Mouse (Mus musculus) c-Kit-positive CD71-positive TER-119-positive erythroid progenitor cells, embryonic 14.5 days (primary cell): ENCODE measurements around the gene Gmds.
A peak's percentile ranks its signal among the peaks of the same experiment; 100 is the strongest.

Experiments
- DNase-seq: peaks from one replicate; pipeline ENCODE4 v3.0.0-alpha.2; 2013; ENCODE audit warnings: low spot score

Gmds gene

DNA sequence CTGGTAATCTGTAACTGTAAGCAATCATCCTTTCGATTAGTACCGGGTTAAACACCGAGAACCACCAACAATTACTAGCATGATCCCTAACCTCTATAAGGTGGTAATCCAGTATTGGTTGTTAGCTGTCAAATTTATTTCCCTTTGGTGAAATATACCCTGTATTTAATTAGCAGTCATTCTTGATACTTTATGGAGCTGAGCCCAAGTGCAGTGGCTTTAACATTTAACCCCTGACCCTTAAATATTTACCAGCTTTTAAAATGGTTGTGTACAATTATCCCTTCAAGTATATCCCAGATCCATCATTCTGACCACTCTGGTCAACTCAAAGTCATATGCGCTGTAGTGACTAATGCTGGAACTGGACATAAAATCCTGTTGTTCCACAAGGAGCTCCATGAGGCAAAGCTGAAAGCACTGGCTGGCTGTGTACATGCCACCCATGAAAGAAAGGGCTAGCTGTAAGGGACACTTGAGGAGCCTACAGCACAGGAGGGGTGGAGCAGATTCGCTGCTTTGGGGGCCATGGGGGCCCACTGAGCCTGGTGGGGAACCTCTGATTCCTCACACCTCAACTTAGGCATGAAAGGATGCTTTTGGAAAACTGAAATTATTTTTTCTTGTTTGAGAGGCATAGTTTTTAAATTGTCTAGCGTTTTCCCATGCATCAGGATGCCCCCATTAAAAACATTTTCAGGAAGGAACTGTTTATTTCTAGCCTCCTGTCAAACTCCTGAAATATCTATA, 312.1 kb downstream of the Gmds start:
- no peak for DNase-seq

DNA sequence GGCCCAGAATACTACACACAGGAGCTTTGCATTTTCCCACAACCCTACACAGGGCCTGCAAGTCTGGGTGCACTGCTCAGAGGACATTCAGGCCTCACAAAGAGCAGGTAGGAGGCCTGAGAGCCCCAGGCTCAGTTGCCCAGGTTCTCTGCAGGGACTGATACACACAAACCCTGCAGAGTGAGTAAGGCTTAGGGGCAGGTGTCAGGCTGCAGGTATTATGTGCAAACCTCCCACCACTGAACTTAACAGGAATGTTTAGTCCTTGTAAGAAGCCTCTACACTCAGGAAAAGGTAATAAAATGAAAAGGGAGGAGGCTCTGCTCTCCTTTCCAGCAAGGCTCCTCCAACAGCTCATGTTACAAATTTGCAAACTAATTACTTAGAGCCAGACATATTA, 313.7 kb downstream of the Gmds start:
- DNase-seq: no peak

DNA sequence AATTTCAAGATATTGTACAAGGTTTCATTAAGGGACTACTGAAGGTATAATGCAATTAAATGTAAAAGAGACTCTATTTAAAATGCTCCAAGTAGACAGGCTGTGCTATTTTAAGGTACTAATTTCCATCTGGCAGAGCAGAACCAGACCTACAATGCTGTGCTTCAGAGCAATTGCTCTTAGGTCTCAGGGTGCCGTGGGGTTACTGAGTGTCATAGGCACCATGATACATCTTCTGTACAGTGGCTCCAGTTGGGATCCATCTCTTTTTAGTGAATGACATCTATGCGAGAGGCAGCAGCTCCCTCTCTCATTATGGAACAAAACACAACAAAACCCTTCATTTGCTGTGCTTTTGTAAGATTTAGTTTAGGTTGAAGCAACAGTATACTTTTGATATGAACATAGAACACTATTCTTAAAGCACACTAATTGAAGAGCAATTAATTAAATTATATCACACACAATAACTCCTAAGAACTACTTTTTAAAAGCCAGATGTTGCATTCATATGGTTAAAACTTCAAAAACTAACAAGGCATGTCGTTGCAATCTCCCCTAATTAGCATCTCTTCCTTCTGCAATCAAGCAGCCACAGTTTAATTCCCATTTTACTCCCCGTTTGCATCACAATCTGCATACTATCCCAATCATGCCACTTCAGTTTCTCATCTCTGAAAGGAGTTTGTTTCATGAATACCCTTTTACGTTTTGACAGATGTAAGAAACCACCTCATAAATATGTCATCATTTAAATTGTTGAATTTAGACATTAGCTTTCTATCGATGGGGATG, 317.9 kb downstream of the Gmds start:
- DNase-seq: no peak

DNA sequence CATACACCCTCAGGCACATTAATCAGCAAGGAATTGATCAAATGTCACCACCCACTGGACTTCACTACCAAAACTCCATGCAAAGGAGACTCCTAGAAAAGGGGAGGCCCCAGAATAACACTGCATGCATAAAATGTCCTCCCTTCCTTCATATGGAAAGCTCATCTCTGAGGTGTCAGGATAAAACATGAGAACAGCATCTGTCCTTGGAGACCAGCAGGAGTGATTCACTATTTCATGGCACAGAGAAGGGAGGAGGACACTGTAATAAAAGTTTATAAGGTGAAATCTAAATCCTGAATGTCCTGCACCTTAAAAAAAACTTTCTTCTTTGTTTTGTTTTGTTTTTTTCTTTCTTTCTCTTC, 319.3 kb downstream of the Gmds start:
- no peak for DNase-seq

DNA sequence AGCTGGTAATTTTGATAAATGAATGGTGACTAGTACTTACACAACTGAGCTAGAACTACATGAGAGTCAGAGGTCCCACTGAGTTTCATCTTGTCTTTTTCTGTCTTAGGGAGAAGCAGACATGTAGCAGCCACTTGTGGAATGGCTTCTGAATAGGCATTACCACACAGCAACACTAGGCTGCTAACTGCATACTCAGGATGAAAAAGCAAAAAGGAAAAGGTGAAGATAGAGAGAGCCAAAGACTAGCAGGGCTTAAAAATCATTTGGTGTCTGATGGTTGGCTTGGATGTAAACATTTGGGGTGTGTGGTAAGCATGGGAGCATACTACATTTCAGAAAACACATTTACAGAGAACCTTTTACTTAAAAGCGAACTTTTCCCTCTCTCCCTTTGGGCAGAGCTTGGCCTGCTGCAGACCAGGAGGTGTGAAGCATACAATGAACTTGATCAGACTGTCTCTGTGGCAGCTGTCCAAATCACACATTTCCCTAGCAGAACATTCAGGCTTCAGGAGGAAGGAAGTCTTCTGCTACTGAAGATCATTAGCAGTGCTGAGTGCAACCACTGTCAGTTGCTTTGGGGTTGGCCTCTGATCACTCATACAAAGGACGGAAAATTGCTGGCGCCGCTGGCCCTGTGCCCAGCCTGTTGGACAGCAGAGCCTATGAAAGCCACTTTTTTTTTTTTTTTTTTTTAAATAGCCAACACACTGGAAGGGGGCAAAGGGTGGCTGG, 319.9 kb downstream of the Gmds start:
- DNase-seq: no peak

DNA sequence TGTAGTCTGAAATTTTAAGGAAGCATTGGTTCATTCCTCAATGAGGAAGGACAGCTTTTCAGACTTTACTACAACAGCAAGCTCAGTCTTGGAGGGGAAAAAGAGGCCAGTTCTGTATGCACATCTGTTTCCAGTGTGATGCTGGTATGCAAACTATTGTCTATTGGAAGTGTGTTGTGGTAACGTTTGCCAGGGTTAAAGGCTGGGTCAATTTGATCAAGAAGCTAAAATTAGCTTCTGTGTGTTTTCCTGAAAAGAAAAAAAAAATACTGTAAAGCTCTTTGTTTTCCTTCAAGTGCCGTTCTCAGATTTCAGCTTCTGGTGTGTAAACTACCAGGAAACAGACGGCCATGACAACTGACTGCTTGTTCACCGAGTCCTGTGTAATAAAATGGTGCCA, 329.7 kb downstream of the Gmds start:
- DNase-seq: no peak

DNA sequence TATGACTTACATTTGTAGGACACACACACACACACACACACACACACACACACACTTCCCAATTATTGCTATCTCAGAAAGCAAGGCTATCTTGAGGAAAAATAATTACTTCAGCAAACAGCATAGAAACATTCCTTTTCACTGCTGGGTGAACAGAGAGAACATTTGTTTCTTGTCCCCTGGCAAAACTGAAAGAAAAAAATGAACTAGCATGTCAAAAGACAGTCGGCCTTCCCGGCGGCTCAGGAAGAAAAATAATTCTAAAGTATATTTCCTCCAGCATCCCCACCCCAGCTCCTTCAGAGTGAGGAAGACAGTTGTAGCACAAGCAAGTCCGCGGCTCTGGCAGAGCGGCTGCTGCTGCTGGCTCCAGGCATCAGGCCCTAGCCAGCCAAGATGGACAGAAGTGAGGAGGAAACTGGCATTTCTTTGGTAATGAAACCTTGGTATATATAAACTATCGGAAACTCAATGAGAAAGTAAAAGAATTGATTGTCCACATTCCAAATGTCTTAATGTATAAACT, 330.4 kb downstream of the Gmds start:
- no peak for DNase-seq

DNA sequence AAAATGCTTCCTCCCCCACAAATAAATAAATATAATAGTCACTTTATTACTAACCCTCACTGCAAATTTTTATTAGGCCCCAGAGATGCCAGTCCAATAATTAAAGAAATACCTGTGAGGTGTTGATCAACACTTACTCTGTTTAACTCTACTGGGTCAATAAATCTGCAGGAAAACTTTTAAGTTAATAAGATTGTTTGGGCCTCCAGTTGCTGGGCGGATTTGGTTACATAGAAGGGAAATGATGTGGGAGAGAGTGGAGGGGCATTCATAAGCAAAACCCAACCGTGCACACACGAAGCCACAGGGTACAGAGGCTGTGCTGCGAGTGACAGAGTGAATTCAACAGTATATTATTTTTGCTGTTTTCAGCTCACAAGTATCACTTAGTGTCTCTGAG, 345.1 kb downstream of the Gmds start:
- no peak for DNase-seq

DNA sequence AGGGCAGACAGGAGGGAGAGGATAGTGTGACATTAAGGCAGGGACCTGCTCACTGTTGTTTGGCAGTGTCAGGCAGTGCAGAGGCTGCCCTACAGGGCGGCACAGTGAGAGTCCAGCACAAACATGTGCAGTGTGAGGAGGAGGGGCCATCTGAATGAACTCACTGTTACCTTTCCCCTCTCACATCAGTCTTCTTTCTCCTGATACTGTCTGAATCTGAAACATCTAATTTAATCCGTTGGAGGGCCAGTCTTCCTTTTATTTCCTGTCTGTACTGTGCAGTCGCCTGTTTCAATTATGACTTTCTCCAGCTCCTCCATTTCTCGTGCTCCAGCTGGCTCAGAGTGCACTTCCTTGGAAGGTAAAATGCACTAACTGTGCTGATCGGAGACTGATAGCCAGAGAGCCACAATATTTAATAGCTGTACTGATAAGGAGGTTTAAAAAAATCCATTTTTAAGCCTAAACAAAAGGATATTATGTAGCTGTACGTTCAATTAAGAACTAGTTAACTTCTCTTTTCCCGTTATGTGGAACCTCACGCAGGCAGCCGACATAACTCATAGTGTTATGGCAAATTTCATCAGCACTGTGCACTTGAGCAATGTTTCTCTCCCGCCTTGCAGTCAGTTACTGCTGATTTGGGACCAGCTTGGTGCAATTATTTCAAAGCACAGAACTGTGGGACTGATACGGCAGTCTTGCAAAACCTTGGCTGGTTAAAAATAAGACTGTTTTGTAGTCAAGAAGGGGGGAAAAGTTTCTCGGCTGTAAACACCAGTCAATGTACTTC, 345.9 kb downstream of the Gmds start:
- no peak for DNase-seq

DNA sequence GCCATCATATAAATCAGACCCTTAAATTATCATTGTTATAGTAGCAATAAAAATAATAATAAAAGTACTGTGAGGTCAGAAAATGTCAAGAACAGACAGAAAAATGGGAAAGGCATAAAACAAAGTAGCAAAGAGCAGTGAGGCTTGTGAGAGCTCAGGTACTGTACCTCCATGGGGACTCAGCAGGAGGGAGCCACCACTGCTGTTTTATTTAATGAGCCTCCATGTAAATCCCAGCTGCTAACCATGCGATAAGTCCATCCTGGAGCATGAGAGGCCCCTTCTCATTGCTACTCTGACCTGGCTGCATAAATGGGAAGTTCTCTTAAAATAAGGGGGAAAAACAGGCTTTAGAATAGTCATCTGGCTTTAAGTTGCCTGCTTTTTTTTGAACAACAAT, 357.3 kb downstream of the Gmds start:
- no peak for DNase-seq

DNA sequence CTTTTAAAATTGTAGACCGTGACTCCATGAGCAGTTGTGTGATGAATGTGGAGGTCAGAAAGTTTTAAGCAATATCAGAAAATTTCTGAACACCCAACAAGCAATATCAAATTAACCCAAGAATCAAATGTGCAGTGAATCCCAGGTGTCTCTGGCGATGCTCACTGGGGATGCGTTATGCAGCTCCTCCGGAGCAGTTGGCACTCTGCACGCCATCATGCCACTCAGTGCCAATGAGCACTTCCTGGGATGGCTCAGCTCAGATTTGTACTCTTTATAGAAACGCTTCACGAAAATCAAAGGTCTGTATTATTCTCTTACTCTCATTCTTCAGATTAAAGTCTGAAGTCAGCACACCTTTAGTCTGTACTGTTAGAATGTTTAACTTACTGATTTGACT, 360.4 kb downstream of the Gmds start:
- no peak for DNase-seq

DNA sequence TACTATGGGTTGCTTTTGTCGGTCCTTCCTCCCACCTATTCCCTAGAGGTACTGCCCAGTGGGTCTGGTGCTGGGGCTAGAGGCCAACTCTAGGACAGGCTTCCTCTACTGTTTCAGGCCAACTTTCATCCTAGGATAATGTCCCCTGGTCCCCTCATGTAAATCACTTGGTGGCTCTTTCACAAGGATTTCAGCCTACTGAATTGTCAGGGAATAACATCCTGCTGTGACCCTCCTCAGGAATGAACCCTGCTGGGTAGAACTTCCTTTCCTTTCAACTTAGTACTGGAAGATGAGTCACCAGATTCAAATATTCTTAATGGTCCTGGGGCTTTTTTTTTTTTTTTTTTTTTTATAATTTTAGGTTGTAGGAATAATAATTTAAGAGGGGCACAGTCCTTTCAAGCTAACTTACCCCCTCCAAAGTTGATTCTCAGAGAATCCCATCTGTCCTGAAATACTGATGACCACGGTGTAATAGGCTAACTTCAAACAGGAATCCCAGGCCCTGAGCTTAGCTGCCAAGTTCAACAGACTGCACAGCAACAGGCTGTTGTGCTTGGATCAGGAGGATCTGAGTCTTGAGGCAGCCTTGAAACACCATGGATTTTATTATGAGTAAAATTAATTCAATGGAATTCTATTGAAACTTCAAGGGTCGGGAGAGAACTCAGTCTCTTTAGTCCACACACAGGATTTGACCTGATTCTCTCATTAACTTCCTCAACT, 363.6 kb downstream of the Gmds start:
- DNase-seq: no peak

DNA sequence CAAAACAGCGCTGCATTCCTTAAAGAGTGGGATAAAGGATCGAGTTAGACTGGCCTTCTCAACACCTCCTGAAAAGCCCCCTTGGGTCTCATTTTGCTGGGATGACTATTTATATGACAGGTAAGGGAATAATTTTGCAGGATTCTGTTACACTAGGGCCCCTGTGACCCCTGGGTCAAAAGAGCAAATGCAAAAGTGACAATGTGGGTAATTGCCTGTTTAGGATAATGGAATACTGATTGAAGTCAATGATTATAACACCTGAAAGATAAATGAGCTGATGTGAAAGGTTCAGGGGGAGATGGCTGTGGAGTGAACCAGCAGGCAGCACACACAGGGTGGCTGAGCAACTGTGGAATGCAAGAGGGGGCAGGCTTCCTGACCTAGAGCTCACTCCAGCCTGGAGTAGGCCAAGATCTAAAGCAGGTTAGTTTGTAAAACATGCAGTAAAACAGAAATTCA, 367.5 kb downstream of the Gmds start:
- no peak for DNase-seq

DNA sequence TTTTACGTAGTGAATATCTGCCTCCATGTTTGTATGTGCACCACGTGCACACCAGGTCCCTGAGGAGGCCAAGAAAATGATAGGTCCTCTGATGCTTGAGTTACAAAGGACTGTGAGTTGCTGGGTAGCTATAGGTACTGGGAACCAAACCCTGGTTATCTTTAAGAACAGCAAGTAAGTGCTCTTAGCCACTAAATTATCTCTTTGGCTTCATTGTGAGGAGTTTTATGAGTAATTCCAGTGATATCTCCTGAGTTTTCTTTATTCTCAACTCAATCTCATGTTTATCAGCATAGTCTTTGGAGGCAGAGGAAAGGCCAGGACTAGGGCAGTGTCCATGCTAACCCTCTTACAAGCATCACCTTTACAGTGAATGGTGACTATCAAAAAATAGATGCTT, 370.3 kb downstream of the Gmds start:
- no peak for DNase-seq

DNA sequence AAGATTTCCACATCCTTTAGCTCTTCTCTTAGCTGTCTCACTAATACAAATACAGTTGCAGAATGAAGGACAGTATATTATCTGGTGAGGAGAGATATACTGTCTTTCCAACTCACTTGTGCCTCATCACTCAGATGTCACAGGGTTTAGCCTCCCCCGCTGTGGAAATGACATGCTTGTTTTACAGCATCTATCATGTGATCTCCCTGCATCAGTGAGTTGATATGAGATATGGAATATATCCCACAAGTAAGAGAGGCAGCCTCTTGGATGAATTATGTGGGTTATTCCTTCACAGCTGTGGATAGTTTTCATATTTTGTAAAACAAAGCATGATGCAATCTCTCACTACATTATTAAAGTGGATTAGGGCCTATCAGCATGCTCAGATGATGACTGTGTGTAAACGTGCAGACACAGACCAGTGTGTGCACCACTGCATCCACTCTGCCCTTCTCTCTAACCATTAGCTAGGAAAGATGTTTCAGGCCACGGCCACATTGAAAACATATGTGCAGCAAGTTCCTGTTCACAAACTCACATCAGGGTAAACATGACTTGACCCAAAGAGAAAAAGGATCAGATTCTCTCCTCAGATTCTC, 371.5 kb downstream of the Gmds start:
- DNase-seq: no peak

DNA sequence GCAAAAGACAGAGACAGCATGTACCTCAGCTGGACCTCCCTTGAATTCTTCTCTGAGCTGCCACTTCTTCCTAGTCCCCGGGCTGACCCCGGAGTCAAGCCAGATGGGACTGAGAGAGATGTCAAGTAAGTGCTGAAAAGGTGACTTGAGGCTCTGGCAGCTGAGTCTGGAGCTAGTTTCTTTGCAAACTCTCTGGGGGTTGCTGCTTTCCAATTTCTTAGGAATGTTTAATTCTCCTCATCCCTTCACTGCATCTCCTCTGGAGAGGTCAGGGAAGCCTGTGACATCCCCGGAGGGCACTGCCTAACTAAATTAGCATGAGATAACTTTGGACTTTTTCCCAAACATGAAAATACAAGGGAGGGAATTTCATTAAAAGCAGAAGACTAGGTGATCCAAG, 378.0 kb downstream of the Gmds start:
- no peak for DNase-seq

DNA sequence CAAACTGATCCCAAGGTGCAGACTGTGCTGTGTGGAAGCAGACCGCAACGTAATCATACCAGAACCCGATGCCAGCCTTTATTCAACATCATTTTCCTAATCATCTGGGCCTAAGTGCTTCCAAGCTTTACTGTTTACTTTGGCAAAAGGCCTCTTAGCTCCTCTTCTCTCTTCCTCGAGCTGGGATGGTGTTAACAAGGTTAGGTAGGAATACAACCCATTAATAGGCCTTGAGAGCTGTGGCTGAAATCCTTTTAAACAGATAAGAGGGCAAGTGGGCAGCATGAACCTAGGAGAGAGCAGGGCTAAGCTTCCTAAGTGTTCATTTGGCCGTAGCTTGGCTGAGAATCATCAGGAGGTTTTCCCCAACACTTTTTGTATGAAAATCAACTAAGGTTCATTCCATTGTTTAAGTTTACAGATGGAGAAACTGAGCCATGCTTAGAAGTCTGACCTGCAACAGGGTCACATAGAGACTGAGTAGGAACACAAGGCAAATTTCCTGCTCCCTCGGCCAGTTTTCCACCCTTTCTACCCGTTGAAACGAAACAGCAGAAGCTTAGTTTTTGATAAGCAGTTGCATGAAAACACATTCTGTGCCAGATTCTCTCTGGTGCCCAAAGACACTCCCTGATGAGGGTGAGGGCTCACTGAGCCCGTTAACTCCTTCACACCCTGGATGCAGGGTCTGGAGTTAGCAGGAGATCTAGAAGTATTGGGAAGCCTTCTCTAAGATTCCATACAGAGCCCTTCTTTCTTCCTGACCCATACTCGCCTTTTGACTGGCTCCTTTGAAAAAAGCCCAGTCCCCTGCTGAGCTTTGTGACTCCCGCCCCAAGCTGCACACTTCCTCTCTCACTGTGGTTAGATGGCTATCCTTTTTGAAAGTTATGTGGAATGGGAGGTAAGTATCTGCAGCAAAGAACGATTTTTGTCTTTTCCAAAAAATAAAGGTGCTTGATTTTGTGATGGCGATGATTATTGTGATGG, 379.9 kb downstream of the Gmds start:
- no peak for DNase-seq

DNA sequence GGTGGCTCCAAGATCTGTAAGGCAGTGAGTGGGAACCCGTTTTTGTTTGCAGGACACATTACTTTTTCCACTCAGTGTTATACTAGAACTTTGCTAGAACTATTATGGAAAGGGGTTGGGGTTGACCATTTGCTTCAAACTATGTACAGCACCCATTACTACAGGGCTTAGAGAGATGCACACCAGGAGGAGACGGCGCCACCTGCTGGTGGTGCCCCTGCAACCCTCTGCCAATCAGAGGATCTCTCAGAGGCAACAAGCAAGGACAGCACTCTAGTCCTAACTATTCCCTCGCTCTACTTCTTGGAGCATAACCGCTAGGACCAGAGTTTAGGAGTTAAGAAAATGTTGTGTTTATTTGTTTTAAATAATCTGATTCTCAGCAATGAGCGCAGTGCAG, 382.0 kb downstream of the Gmds start:
- DNase-seq: peak; percentile 47

DNA sequence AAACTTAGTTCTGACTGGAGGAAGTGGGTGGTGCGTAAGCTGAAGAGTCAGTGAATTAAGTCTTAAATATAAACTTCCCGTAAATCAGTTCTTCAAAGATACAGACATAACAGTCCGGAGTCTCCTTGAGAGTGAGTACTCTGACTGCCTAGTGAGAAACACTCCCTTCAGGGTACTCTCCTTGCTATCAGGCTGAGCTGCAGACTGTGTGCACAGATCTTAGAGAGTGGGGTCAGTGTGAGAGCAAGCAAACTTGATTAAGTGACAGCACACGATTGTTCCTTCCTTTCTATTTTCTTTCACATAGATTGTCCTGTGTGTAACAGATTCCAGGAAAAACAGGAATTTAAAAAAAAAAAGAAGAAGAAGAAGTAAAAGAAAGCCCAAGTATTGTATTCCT, 382.4 kb downstream of the Gmds start:
- no peak for DNase-seq

DNA sequence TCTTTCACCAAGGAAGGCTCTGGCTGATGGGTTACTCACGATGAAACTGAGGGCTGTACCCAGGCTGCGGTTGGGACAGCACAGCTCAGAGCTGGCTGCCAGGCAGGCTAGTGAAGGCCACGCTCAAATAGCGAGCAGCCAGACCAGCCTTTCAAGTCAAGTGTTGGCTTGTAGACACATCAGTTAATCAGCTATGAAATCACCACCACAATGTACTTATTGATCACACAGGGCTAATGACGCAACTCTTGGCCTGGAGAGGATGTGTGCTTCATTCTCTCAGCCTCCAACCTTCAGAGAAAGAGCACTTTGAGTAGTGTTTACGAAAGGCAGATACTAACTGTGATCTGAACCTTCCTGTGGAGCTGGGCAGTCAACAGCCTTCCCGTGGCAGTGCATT, 383.4 kb downstream of the Gmds start:
- no peak for DNase-seq
